Mouse (Mus musculus) heart, embryonic 16.5 days (tissue): ENCODE measurements around the gene Matn4. TPM values are rescaled to one million over a fixed set of nuclear protein-coding genes. Genes with fewer than 3 reads are reported as not detected.

Experiments used
- ATAC-seq: fragments of 200-750 bp; cut with Nextera tagmentation; replicated peaks from 2 replicates; pipeline ENCODE4 v1.8.0; 2017; ENCODE audit warnings: moderate number of reproducible peaks; ENCODE audit not compliant: insufficient read depth, low FRiP score; ENCODE audit errors: extremely low read depth
- H3K27ac ChIP-seq: fragments of 300-500 bp; sonication (generic); 2 replicates; pipeline ENCODE4 v1.5.1; 2014; ENCODE audit warnings: mild to moderate bottlenecking, low read length, control low read depth, moderate library complexity
- H3K27me3 ChIP-seq: fragments of 300-500 bp; sonication (generic); 2 replicates; pipeline ENCODE4 v1.6.1; 2014; ENCODE audit warnings: low read length, mixed read lengths; ENCODE audit not compliant: control insufficient read depth, insufficient read depth
- H3K36me3 ChIP-seq: fragments of 300-500 bp; sonication (generic); 2 replicates; pipeline ENCODE4 v1.6.1; 2014; ENCODE audit not compliant: control insufficient read depth, insufficient read depth
- H3K4me1 ChIP-seq: fragments of 300-500 bp; sonication (generic); 2 replicates; pipeline ENCODE4 v1.6.1; 2014; ENCODE audit warnings: low read length, mixed read lengths; ENCODE audit not compliant: control insufficient read depth, insufficient read depth
- H3K4me2 ChIP-seq: fragments of 300-500 bp; sonication (generic); 2 replicates; pipeline ENCODE4 v1.6.1; 2014; ENCODE audit warnings: low read depth, mild to moderate bottlenecking, control low read depth, low read length
- H3K4me3 ChIP-seq: fragments of 300-500 bp; sonication (generic); 2 replicates; pipeline ENCODE4 v1.5.1; 2014; ENCODE audit warnings: mild to moderate bottlenecking, control low read depth, low read length
- H3K9ac ChIP-seq: fragments of 300-500 bp; sonication (generic); 2 replicates; pipeline ENCODE4 v1.6.1; 2014; ENCODE audit warnings: low read length, control low read depth
- H3K9me3 ChIP-seq: fragments of 300-500 bp; sonication (generic); replicated peaks from 2 replicates; pipeline ENCODE4 v1.6.1; 2016; ENCODE audit warnings: low read length; ENCODE audit not compliant: control insufficient read depth
- WGBS: fragments of 180-500 bp; shearing (Covaris S2); extraction: QIAGEN DNeasy Blood & Tissue Kit; methylation state at CpG from one replicate; pipeline ENCODE4 v1.1.7; 2014; 5-methylcytosine and 5-hydroxymethylcytosine counted together
- polyA plus RNA-seq: library from polyadenylated mRNA; unstranded; fragments of >200 nt; fragmentation: Nextera tagmentation; extraction: Ambion mirVana; gene quantifications from 2 replicates; pipeline ENCODE4 v1.2.1, GENCODE M21; 2015

The Matn4 gene
- polyA plus RNA-seq, 1 experiment from 2014 or later: 7.2 TPM

DNA sequence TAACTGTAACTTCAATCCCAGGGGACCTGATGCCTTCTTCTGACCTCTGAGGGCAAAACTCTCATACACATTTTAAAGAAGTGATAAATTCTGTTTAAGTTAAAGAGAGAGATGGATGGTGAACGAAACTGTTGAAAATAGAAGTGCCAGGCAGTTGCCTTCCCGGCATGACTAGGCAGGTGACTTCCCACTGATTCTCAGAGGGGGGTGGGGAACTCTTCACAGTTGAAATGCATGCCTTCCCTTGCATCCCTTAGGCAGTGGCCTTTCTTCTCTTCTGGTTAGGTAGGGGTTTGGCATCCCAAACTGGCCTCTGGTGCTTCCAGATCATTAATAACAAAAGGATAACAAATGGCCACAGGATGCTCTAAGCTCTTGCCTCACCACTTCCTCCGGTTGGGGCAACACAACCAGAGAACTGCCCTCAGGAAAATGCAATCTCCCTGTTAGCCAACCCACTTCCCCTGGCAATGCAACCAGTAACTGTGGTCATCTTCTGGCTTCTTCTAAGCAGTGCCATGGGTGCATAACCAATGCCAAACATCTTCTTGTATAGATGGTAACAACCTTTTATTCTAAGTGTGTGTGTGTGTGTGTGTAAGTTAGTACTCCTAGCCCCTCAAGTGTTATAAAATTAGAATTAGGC lies 32.4 kb downstream of the Matn4 start:
- Histone ChIP-seq H3K9ac (no peak overlapping the region), H3K4me2 (no peak overlapping the region), H3K27ac (no peak overlapping the region), H3K27me3 (no peaks in the 10 kb centered on the region), H3K36me3 (no peaks in the 10 kb centered on the region), H3K4me3 (no peak overlapping the region), H3K9me3 (no peaks in the 10 kb centered on the region), H3K4me1 (no peaks in the 10 kb centered on the region)
- no peak for ATAC-seq
- WGBS: 26% methylated on average over 3 of the region's 3 CpGs

DNA sequence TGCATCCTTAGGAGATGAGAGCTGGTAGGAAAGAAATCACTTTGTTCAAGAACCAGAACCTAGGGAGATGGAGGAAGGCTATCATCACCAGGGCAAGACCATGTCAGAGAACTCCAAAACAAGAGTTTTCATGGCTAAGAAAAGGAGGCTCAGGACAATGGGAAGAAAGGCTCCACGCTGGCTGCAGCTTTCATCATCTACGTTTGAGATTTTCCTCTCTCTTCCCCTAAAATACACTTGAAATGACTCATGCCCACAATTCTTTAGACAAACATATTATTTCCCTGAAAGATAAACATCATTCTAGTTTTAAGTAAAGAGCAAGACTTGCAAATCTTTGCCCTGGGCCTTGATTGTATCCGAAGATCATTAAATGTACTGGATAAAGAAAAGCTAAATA lies 33.6 kb downstream of the Matn4 start:
- H3K27me3 ChIP-seq: no peaks in the 10 kb centered on the region

DNA sequence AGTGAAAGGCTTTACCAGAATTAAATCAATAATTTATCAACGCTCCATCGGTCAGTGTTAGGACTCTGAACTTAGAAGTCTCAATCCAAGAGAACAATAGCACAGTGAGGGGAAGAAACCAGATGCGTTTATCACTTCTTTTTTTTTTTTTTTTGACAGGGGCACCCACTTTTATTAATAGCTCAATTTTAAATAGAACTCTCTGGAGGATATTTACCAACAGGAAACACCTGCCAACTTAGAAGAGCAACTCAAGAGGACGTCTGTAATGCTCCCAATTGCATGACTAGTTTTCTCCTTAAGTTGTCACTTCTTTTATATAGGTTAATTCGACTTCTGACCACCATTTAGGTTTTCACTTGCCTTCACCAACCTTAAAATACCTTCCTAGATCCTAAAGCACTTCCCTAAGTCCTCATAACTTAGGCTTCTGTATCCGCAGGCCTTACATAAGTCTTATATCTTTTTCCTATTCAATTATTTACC lies 36.3 kb downstream of the Matn4 start:
- Histone ChIP-seq H3K36me3 (no peaks in the 10 kb centered on the region), H3K9me3 (no peaks in the 10 kb centered on the region), H3K27me3 (no peaks in the 10 kb centered on the region; the same call in 1 of the 2 replicates), H3K4me2 (no peak overlapping the region), H3K4me3 (no peak overlapping the region), H3K27ac (no peak overlapping the region), H3K9ac (no peak overlapping the region), H3K4me1 (no peaks in the 10 kb centered on the region)
- WGBS: 71% methylated on average over 6 of the region's 6 CpGs
- ATAC-seq: no peak

More for the DNA sequence above, 33.6 kb downstream of the Matn4 start:
- Histone ChIP-seq H3K9me3 (no peaks in the 10 kb centered on the region), H3K4me1 (no peaks in the 10 kb centered on the region), H3K9ac (no peak overlapping the region), H3K4me3 (no peak overlapping the region), H3K36me3 (no peaks in the 10 kb centered on the region), H3K27ac (no peak overlapping the region), H3K4me2 (no peak overlapping the region)
- no peak for ATAC-seq
- WGBS: 73% methylated on average over 3 of the region's 3 CpGs

DNA sequence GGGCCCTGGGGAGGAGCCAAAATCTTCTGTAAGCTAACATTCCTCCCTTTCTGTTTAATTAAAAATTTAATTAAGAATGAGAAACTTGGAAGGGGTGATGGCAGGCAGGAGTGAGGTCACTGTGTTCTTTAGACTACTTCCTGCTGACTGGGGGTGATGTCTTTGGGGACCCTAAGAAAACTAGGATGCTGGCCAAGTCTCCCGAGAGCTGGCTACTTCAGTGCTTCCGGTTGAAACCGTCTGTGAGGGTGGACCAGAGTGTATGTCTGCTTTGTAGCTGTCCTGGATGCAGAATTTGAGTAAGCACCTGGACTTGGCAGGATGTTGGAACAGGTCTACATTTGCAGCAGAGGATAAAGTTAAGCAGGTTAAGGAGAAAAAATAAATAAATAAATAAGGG lies 38.0 kb downstream of the Matn4 start:
- Histone ChIP-seq H3K9me3 (no peaks in the 10 kb centered on the region), H3K36me3 (no peaks in the 10 kb centered on the region), H3K4me1 (no peaks in the 10 kb centered on the region), H3K4me2 (no peak overlapping the region), H3K4me3 (no peak overlapping the region), H3K27ac (no peak overlapping the region), H3K9ac (no peak overlapping the region), H3K27me3 (no peaks in the 10 kb centered on the region; the same call in 1 of the 2 replicates)
- ATAC-seq: no peak
- WGBS: 44% methylated on average over 3 of the region's 3 CpGs

DNA sequence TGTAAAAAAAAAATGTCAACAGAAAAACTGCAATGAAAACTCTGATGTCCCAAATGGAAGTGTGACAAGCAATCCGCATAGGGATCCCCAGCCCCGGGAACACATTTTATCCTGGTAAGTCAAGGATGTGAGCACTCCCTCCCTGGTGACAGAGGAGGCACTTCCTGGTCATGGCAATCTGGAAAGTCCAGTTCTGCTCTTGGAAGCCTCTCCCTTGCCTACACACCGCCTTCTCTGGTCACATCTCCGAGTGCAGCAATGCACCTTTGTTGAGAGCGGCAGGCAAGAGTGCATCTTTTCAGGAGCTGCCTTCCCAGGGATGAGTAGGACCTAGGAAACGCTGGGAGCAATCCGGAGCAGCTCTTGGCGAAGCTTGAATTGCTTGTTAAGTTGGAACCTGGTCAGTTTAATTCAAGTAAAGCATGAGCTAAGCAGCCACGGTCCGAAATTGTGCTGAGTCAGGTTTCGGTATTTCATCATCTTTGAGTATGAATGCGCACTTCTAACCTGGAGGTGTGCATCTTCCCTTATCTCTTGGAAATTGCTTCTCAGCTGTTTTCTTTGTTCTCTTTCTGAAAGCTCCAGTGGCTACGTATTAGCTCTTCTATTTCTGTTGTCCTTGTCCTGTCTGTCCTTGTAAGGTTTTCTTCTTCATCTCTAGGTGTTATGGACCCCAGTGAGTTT lies 43.8 kb downstream of the Matn4 start:
- WGBS: 32% methylated on average over 13 of the region's 13 CpGs
- no peaks in the 10 kb centered on the region for H3K36me3 ChIP-seq
- H3K27me3 ChIP-seq: no peaks in the 10 kb centered on the region; the same call in none of the 2 replicates
- no peak overlapping the region for H3K9ac ChIP-seq
- H3K4me2 ChIP-seq: no peak overlapping the region
- no peaks in the 10 kb centered on the region for H3K4me1 ChIP-seq
- ATAC-seq: no peak
- H3K4me3 ChIP-seq: no peak overlapping the region
- no peaks in the 10 kb centered on the region for H3K9me3 ChIP-seq
- H3K27ac ChIP-seq: no peak overlapping the region

DNA sequence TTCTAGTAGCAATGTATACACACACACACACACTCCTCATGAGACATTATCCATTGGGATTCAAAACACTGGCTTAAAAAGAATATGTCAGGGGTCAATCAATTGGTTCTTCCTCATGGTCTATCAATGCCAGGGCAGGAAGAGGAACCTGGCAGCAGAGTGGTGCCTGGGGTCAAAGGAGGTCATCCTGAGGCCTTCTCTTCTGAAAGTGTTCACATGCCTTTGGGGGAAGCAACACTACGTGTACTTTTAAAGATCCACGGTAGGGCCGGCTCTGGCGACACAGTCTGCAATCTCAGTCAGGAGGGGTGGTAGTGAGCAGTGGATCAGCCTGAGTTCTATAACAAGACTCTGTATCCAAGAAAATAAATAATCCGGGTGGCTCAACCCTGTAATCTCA lies 45.3 kb downstream of the Matn4 start:
- Histone ChIP-seq H3K9me3 (no peaks in the 10 kb centered on the region), H3K4me2 (no peak overlapping the region), H3K27me3 (no peaks in the 10 kb centered on the region; the same call in none of the 2 replicates), H3K4me1 (no peaks in the 10 kb centered on the region), H3K9ac (no peak overlapping the region), H3K36me3 (no peaks in the 10 kb centered on the region), H3K27ac (no peak overlapping the region), H3K4me3 (no peak overlapping the region)
- 75% methylated on average over 5 of the region's 5 CpGs for WGBS
- no peak for ATAC-seq

DNA sequence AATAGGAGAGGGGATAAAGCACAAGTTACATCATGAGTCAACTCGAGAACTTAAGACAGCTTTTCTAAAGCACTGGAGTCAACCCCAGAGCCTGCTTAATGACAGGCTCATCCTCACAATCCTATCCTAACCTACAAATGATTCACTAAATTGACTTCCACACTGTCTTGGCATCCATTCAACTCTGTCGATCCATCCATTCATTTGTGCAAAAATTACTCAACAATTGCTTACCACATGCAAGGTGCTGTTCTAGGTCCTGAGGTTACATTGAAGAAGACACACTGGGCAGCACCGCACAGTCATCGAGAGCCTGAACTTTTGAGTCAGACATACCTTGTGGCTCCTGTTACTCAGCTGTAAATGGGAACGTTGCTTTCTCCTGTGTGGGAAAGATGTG lies 45.9 kb downstream of the Matn4 start:
- 81% methylated on average over 5 of the region's 5 CpGs for WGBS
- Histone ChIP-seq H3K36me3 (no peaks in the 10 kb centered on the region), H3K4me2 (no peak overlapping the region), H3K27me3 (no peaks in the 10 kb centered on the region; the same call in none of the 2 replicates), H3K4me3 (no peak overlapping the region), H3K9me3 (no peaks in the 10 kb centered on the region), H3K9ac (no peak overlapping the region), H3K4me1 (no peaks in the 10 kb centered on the region), H3K27ac (no peak overlapping the region)
- ATAC-seq: no peak

DNA sequence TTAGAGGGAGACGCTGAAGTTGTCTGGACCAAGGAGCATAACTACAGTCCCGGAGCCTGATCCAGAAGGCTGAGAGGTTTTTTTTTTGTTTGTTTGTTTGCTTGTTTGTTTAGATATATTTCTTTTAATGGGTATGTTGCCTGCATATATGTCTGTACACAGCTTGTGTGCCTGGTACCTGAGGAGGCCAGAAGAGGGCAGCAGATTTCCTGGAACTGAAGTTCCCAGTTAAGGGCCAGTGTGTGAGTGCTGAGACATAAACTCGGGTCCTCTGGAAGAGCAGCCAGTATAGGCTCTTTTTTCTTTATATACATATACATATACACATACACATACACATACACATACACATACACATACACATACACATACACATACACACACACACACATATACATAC lies 46.6 kb downstream of the Matn4 start:
- H3K9me3 ChIP-seq: no peaks in the 10 kb centered on the region
- no peak for ATAC-seq
- H3K4me2 ChIP-seq: no peak overlapping the region
- no peaks in the 10 kb centered on the region for H3K36me3 ChIP-seq
- H3K4me3 ChIP-seq: no peak overlapping the region
- no peak overlapping the region for H3K27ac ChIP-seq
- 71% methylated on average over 3 of the region's 3 CpGs for WGBS
- no peaks in the 10 kb centered on the region; the same call in none of the 2 replicates for H3K27me3 ChIP-seq
- H3K9ac ChIP-seq: no peak overlapping the region
- H3K4me1 ChIP-seq: no peaks in the 10 kb centered on the region

DNA sequence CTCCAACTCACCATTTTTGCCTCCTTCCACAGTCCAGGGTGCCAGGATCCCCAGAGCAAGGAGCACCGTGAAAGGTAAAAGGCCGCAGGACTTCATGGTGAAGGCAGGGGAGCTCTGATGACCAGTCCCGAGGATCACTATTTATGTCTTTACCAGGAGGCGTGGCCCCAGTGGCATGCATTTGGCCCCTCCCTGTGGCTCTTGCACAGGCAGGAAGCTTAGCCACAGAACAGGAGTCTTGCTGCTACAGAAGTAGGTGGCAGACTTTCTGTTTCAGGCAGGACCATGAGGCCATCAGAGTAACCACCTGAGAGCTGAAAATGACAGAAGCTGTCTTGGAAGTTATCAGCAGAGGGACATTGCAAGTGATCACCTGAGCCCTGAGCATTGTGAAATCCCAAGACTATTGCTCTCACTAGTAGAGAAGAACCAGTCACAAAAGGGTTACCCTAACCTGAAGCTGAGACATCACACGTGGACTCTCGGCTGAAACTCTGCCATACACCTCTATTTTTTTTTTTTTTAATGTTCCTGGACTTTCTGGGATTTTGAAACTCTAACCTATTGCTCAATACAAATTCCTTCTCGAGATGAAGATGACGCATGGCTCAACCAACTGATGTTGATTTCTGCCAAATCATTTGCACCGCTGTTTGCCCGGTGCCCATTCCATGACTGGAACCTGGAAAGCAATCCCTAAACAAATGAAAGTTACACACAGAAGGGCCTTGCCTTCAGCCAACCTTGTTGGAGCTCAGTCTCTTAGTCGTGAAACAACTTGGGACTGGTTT lies 48.6 kb downstream of the Matn4 start:
- WGBS: 70% methylated on average over 11 of the region's 11 CpGs
- H3K4me1 ChIP-seq: no peaks in the 10 kb centered on the region
- no peak for ATAC-seq
- no peak overlapping the region for H3K4me3 ChIP-seq
- H3K4me2 ChIP-seq: no peak overlapping the region
- no peaks in the 10 kb centered on the region for H3K36me3 ChIP-seq
- H3K27me3 ChIP-seq: no peaks in the 10 kb centered on the region; the same call in none of the 2 replicates
- H3K9ac ChIP-seq: no peak overlapping the region
- no peak overlapping the region for H3K27ac ChIP-seq
- no peaks in the 10 kb centered on the region for H3K9me3 ChIP-seq
